Mouse (Mus musculus): Measurements from ENCODE around the gene Klhdc1.

DNA sequence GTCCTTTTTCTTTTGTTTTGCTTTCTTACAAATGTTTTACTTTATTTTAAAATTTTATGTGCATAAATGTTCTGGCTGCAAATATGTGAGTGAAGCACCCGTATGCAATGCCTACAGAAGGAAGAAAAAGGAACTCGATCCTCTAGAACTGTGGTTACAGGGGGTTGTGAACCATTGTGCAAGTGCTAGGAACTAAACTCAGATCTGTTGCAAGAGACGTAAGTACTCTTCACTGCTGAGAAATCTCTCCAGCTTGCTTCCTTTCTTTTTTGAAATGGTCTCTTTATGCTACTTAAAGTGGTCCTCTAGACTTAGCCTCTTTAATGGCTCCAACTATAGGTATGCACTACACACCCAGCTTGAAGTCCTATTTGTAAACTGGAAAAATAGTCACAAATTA is 90.2 kb downstream of the Klhdc1 start:
- no peak for TF ChIP-seq CTCF (IDR thresholded peaks at IDR 0.05; ENCODE audit: insufficient read depth, low read depth, low read length)
- TF ChIP-seq POLR2A (IDR thresholded peaks at IDR 0.05; ENCODE audit: insufficient read depth, low read depth, low read length): no peak

Measured in olfactory bulb, adult 2 months (tissue).